Mouse (Mus musculus) thymus, adult 2 months (tissue): ENCODE measurements around the gene Mylk.

Experiments
- CTCF ChIP-seq: fragments of 200-500 bp; IDR thresholded peaks from 2 replicates; pipeline ENCODE4 v1.5.1; 2012; ENCODE audit warnings: mild to moderate bottlenecking, control low read depth, low read length, moderate library complexity, borderline replicate concordance; ENCODE audit not compliant: control insufficient read depth, poor library complexity, insufficient read depth; ENCODE audit errors: extremely low read depth
- POLR2A ChIP-seq: fragments of 200-500 bp; IDR thresholded peaks from 2 replicates; pipeline ENCODE4 v1.6.1; 2012; ENCODE audit warnings: mild to moderate bottlenecking, low read length, control low read depth, moderate library complexity; ENCODE audit not compliant: control insufficient read depth, poor library complexity, insufficient read depth; ENCODE audit errors: extremely low read depth

GRCm38 (mm10) chr16:34895916-34896315 is 150.9 kb downstream of the Mylk start:
- TF ChIP-seq POLR2A = no peak
- TF ChIP-seq CTCF = no peak
